Mouse (Mus musculus) ES-E14 (cell line): ENCODE results near the gene Crebbp.

Experiments used
- HCFC1 ChIP-seq: IDR thresholded peaks from 2 replicates; pipeline ENCODE4 v1.6.1; 2012; ENCODE audit warnings: low read length, inconsistent platforms, borderline replicate concordance; ENCODE audit not compliant: insufficient read depth
- MAFK ChIP-seq: IDR thresholded peaks from 2 replicates; pipeline ENCODE4 v1.6.1; 2014; ENCODE audit warnings: mild to moderate bottlenecking, low read depth, low read length, inconsistent platforms; ENCODE audit not compliant: insufficient read depth

DNA sequence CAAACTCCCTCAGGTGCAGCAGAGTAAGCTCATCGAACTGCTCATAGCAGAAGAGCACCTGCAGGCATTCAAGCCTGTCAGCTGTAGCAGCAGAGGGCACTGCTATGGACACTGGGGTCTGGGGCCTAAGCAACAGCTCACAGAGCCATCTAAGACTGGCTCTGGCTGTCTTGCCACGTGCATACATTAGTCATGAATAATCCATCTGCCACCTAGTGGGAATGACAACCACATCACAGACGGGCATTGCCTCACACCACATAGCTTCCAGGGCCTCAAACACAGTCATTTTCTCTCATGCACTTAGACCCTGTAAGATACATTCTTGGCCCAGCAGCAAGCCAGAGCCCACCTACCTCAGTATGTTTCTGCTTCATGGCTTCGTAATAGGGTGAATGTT is 168.3 kb downstream of the Crebbp start:
- TF ChIP-seq MAFK, result no peak
- no peak for TF ChIP-seq HCFC1
